Mouse (Mus musculus) urinary bladder, adult 2 months (tissue): Measurements from ENCODE around the gene Ccdc134. TPM values are rescaled to one million over a fixed set of nuclear protein-coding genes. Genes with fewer than 3 reads are reported as not detected.

Experiments used
- DNase-seq: peaks from one replicate; pipeline ENCODE4 v3.0.0; 2022; ENCODE audit warnings: low spot score
- polyA plus RNA-seq: library from polyadenylated mRNA; depleted of rRNA; stranded (reverse); fragments of >200 nt; gene quantifications from 2 replicates; pipeline ENCODE4 v1.2.3, GENCODE M21; 2012

The Ccdc134 gene
- polyA plus RNA-seq, 1 experiment: 16.1 TPM

GRCm38 (mm10) chr15:82148510-82148911 is 20.8 kb downstream of the Ccdc134 start:
- no peak for DNase-seq

- no peak for DNase-seq
These were observed 22.3 kb downstream of the Ccdc134 start for GRCm38 (mm10) chr15:82150042-82150441.

- no peak for DNase-seq
These were observed 23.5 kb downstream of the Ccdc134 start for GRCm38 (mm10) chr15:82151176-82151575.

GRCm38 (mm10) chr15:82152022-82152421 is 24.3 kb downstream of the Ccdc134 start:
- no peak for DNase-seq

GRCm38 (mm10) chr15:82152435-82152834 is 24.7 kb downstream of the Ccdc134 start:
- no peak for DNase-seq

GRCm38 (mm10) chr15:82156298-82156697 is 28.6 kb downstream of the Ccdc134 start:
- DNase-seq: no peak

- no peak for DNase-seq
These were observed 29.2 kb downstream of the Ccdc134 start for GRCm38 (mm10) chr15:82156902-82157301.

- DNase-seq: no peak
These were observed 30.7 kb downstream of the Ccdc134 start for GRCm38 (mm10) chr15:82158243-82159035.

GRCm38 (mm10) chr15:82159471-82159870 is 31.7 kb downstream of the Ccdc134 start:
- no peak for DNase-seq

GRCm38 (mm10) chr15:82160731-82161640 is 33.3 kb downstream of the Ccdc134 start:
- DNase-seq: no peak

GRCm38 (mm10) chr15:82161965-82162600 is 34.4 kb downstream of the Ccdc134 start:
- no peak for DNase-seq

GRCm38 (mm10) chr15:82163356-82164060 is 35.8 kb downstream of the Ccdc134 start:
- DNase-seq: no peak

GRCm38 (mm10) chr15:82164061-82164399 is 36.3 kb downstream of the Ccdc134 start:
- no peak for DNase-seq

- no peak for DNase-seq
These were observed 36.8 kb downstream of the Ccdc134 start for GRCm38 (mm10) chr15:82164496-82164895.

- peak; percentile 69 for DNase-seq
These were observed 37.9 kb downstream of the Ccdc134 start for GRCm38 (mm10) chr15:82165332-82166239.

GRCm38 (mm10) chr15:82166240-82167100 is 38.7 kb downstream of the Ccdc134 start:
- DNase-seq: no peak

GRCm38 (mm10) chr15:82167201-82168168 is 39.8 kb downstream of the Ccdc134 start:
- DNase-seq: no peak

- DNase-seq: no peak
These were observed 41.9 kb downstream of the Ccdc134 start for GRCm38 (mm10) chr15:82169671-82170070.
